Mouse (Mus musculus) adrenal gland, postnatal 4 days (tissue): ENCODE measurements around the gene Tagln3. TPM values are rescaled to one million over a fixed set of nuclear protein-coding genes. Genes with fewer than 3 reads are reported as not detected.

Experiments
- DNase-seq, 2 experiments: peaks; one replicate each; pipeline ENCODE4 v3.0.0; 2021 to 2022; ENCODE audit warnings: low spot score in 2 of 2, mixed read lengths in 2 of 2
- long read RNA-seq, 2 experiments: library from polyadenylated mRNA; stranded (forward); transcript quantifications; one replicate each; pipeline ENCODE4 v2.0.0; 2021
- total RNA-seq, 2 experiments: library from RNA; stranded (reverse); gene quantifications; 2 replicates each; pipeline ENCODE4 v1.2.3; 2021

The Tagln3 gene
- total RNA-seq: 10 to 100 TPM; 15.5 to 20.6 TPM
- long read RNA-seq, experiment 1, transcript Tagln3-201 (4 exons, 1,240 nt): major isoform, 17 of 17 reads
- long read RNA-seq, experiment 1, partial matches to known transcripts: 0 of 17 reads
- long read RNA-seq, experiment 1, other reads (novel, unspliced or antisense): 0 of 17 reads
- long read RNA-seq, experiment 2, transcript Tagln3-201 (4 exons, 1,240 nt): major isoform, 24 of 29 reads
- long read RNA-seq, experiment 2, partial matches to known transcripts: 4 of 29 reads
- long read RNA-seq, experiment 2, other reads (novel, unspliced or antisense): 1 of 29 reads

GRCm38 (mm10) chr16:45724061-45724741, at the start of gene Tagln3:
TSS of gene Tagln3 (minus strand) at chr16:45724608.
- no peak for DNase-seq

GRCm38 (mm10) chr16:45770914-45771313, 46.5 kb upstream of the Tagln3 start:
- DNase-seq: no peak

- DNase-seq: no peak
Observed at GRCm38 (mm10) chr16:45767853-45768640, 43.6 kb upstream of the Tagln3 start.

- no peak for DNase-seq
Observed at GRCm38 (mm10) chr16:45767434-45767833, 43.0 kb upstream of the Tagln3 start.

GRCm38 (mm10) chr16:45765801-45766494, 41.5 kb upstream of the Tagln3 start:
- DNase-seq: no peak

GRCm38 (mm10) chr16:45765102-45765501, 40.7 kb upstream of the Tagln3 start:
- no peak for DNase-seq

- no peak for DNase-seq
Observed at GRCm38 (mm10) chr16:45762859-45763505, 38.6 kb upstream of the Tagln3 start.

- DNase-seq: no peak
Observed at GRCm38 (mm10) chr16:45761425-45761824, 37.0 kb upstream of the Tagln3 start.

GRCm38 (mm10) chr16:45758726-45759269, 34.4 kb upstream of the Tagln3 start:
- no peak for DNase-seq

- DNase-seq: peak in 1 of 2 experiments; percentile 17
Observed at GRCm38 (mm10) chr16:45757421-45758078, 33.1 kb upstream of the Tagln3 start.

GRCm38 (mm10) chr16:45756855-45757254, 32.4 kb upstream of the Tagln3 start:
- DNase-seq: no peak

GRCm38 (mm10) chr16:45743591-45744144, 19.3 kb upstream of the Tagln3 start:
- DNase-seq: no peak

GRCm38 (mm10) chr16:45742615-45743476, 18.4 kb upstream of the Tagln3 start, which contains the start of gene Abhd10:
TSS of gene Abhd10 (minus strand) at chr16:45742955.
- DNase-seq: peak; percentile 97 to 99

- DNase-seq: no peak
Observed at GRCm38 (mm10) chr16:45737880-45738279, 13.5 kb upstream of the Tagln3 start.

GRCm38 (mm10) chr16:45736724-45737123, 12.3 kb upstream of the Tagln3 start:
- no peak for DNase-seq

GRCm38 (mm10) chr16:45729163-45729562, 4.8 kb upstream of the Tagln3 start:
- no peak for DNase-seq

GRCm38 (mm10) chr16:45724742-45725102, 314 bp upstream of the Tagln3 start:
- DNase-seq: no peak

GRCm38 (mm10) chr16:45723172-45723901, 1.1 kb downstream of the Tagln3 start:
- DNase-seq: no peak
